Mouse (Mus musculus): ENCODE measurements around the gene Lbhd1. TPM values are rescaled to one million over a fixed set of nuclear protein-coding genes. Genes with fewer than 3 reads are reported as not detected.
"Not testable (repeated sequence)": the region's sequence is repeated elsewhere in the genome, so short reads cannot be mapped to it uniquely, and the experiment has no call there.

The Lbhd1 gene
- polyA plus RNA-seq, 1 experiment from 2014 or later = 42.9 TPM

- no peaks in the 10 kb centered on the region for H3K9me3 ChIP-seq (replicated peaks)
- H3K36me3 ChIP-seq (replicated peaks) = peaks cover 48% of the 10 kb centered on the region
- peak within 1 kb of the TSS; percentile 96 for H3K9ac ChIP-seq
- 1% methylated on average over 54 of the region's 54 CpGs for WGBS (ENCODE audit: insufficient replicate concordance)
- H3K4me1 ChIP-seq (replicated peaks) = peaks cover 71% of the 10 kb centered on the region
- H3K27me3 ChIP-seq = no peaks in the 10 kb centered on the region
- H3K27ac ChIP-seq (replicated peaks) = peak within 1 kb of the TSS; percentile 93
- peak; percentile 45 for ATAC-seq (ENCODE audit: insufficient read depth)
- H3K4me3 ChIP-seq (replicated peaks) = peak within 1 kb of the TSS; percentile 95
- peak within 1 kb of the TSS; percentile 78 for H3K4me2 ChIP-seq
These were observed 9.6 kb downstream of the Lbhd1 start, which contains the start of gene Ints5 for GRCm38 (mm10) chr19:8892829-8893766. TSS of gene Ints5 (plus strand) at chr19:8893005.

DNA sequence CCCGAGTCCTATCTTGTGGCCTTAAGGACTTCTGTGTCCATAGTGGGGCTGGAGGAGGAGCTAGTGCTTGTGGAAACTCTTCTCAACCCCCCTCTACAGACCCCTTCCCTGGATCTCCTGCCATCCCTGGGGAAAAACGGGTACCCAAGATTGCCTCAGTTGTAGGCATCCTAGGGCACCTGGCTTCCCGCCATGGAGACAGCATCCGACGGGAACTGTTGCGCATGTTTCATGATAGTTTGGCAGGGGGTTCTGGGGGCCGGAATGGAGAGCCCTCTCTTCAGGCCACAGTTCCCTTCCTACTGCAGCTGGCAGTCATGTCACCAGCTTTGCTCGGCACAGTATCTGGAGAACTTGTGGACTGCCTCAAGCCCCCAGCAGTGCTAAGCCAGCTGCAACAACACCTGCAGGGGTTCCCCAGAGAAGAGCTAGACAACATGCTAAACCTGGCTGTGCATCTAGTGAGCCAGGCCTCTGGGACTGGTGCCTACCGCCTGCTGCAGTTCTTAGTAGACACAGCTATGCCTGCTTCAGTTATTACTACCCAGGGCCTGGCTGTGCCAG lies 11.9 kb downstream of the Lbhd1 start:
- 85% methylated on average over 9 of the region's 9 CpGs for WGBS (ENCODE audit: insufficient replicate concordance)
- Histone ChIP-seq H3K4me2 (peak overlapping the region; percentile 20), H3K27ac (replicated peaks) (0 out of 2 replicates have a peak overlapping the region, but pooled peaks have one; percentile 20), H3K9me3 (replicated peaks) (no peaks in the 10 kb centered on the region), H3K4me1 (replicated peaks) (peaks cover 74% of the 10 kb centered on the region), H3K27me3 (no peaks in the 10 kb centered on the region), H3K9ac (no peak overlapping the region), H3K36me3 (replicated peaks) (peaks cover 40% of the 10 kb centered on the region), H3K4me3 (replicated peaks) (no peak overlapping the region)
- ATAC-seq (ENCODE audit: insufficient read depth) = no peak

- not testable (repeated sequence) for H3K27me3 ChIP-seq; H3K9me3 ChIP-seq (replicated peaks); H3K9ac ChIP-seq; ATAC-seq (ENCODE audit: insufficient read depth); H3K4me3 ChIP-seq (replicated peaks)
- H3K36me3 ChIP-seq (replicated peaks) = peaks cover 36% of the 10 kb centered on the region
- WGBS (ENCODE audit: insufficient replicate concordance) = 71% methylated on average over 5 of the region's 5 CpGs
- peak overlapping the region; percentile 90 for H3K27ac ChIP-seq (replicated peaks)
- peak overlapping the region; percentile 20; the same call in 1 of the 2 replicates for H3K4me2 ChIP-seq
- H3K4me1 ChIP-seq (replicated peaks) = peaks cover 76% of the 10 kb centered on the region
These were observed 12.7 kb downstream of the Lbhd1 start for GRCm38 (mm10) chr19:8896231-8896630.

DNA sequence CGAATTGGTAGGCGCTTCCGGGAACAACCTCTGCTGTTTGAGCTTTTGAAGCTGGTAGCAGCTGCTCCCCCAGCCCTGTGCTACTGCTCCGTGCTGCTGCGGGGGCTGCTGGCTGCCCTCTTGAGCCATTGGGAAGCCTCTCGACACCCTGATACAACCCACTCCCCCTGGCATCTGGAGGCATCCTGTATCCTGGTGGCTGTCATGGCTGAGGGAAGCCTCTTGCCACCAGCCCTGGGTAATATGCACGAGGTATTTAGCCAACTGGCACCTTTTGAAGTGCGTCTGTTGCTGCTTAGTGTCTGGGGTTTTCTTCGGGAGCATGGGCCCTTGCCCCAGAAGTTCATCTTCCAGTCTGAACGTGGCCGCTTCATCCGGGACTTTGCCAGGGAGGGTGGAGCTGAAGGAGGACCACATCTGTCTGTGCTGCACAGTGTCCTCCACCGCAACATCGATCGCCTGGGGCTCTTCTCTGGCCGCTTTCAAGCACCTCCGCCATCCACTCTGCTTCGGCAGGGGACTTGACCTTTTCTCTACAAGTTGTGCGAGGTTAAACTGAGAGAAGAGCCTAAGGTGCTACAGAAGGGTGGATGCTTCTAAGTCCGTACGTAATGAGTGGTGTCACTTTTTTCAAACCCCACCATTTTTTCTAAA lies 13.8 kb downstream of the Lbhd1 start:
- Histone ChIP-seq H3K36me3 (replicated peaks) (peaks cover 43% of the 10 kb centered on the region), H3K4me1 (replicated peaks) (peaks cover 70% of the 10 kb centered on the region)
- WGBS (ENCODE audit: insufficient replicate concordance) = 40% methylated on average over 21 of the region's 21 CpGs

DNA sequence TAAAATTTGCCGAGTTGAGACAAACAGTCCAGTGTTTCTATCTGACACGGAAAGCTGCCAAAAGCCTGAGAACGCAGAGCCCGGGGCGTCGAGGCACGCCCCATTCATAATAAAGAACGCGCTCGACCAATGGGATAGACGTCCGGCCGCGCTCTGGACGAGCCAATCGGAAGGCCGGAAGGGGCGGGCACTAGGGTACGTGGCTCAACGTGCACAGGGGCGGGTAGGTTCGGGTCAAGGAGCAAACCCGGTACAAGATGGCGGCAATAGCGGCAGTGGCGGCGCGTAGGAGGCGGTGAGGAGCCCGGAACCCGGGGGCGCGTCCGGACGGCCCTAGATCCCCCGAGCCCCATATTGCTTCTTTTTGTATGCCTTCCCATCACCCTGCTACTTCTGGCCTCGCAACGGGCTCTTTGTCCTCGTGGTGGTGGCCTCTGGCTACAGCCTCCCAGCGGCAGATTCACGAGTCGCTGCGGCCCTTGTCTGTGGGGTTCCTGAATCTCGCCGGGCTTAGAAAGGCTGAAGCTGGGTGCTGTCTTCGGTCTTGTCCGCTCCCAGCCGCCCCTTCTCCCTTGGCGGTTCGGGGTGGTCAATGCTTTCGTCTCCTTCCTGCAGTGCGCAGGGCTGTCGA lies 14.4 kb downstream of the Lbhd1 start, which contains the start of gene Ganab:
TSS of gene Ganab (plus strand) at position 207 of the 631 bp plus-strand sequence.
- Histone ChIP-seq H3K27me3 (no peaks in the 10 kb centered on the region), H3K4me2 (peak within 1 kb of the TSS; percentile 81), H3K27ac (replicated peaks) (peak within 1 kb of the TSS; percentile 90), H3K4me1 (replicated peaks) (peaks cover 66% of the 10 kb centered on the region), H3K4me3 (replicated peaks) (peak within 1 kb of the TSS; percentile 86), H3K9me3 (replicated peaks) (no peaks in the 10 kb centered on the region), H3K9ac (peak within 1 kb of the TSS; percentile 91), H3K36me3 (replicated peaks) (peaks cover 47% of the 10 kb centered on the region)
- WGBS (ENCODE audit: insufficient replicate concordance) = under 1% methylated on average over 53 of the region's 53 CpGs
- ATAC-seq (ENCODE audit: insufficient read depth) = peak; percentile 98

More for the DNA sequence above, 13.8 kb downstream of the Lbhd1 start:
- Histone ChIP-seq H3K4me3 (replicated peaks) (peak overlapping the region; percentile 86), H3K9ac (peak overlapping the region; percentile 91), H3K27ac (replicated peaks) (peak overlapping the region; percentile 90), H3K4me2 (peak overlapping the region; percentile 81)
- H3K9me3 ChIP-seq (replicated peaks); H3K27me3 ChIP-seq: not testable (repeated sequence)
- peak; percentile 33 for ATAC-seq (ENCODE audit: insufficient read depth)

DNA sequence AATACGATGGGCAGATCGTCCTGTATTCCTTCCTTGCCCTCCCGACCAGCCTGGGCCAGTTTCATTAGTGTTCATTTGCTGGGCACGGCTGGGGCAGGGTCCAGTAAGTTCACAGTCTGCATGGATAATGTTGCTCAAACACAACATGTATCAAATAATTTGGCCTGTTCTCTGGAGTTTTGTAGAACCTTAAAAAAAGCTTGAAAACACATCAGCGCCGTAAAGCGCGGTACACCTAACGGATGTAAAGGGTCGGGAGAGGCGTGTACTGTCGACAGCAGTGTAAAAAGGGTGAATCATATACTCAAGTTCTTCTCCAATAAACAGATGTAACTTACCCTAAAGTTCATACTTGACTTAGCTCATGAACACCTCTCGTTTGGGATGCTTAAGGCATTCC lies 15.0 kb downstream of the Lbhd1 start:
- 3% methylated on average over 13 of the region's 13 CpGs for WGBS (ENCODE audit: insufficient replicate concordance)
- peaks cover 61% of the 10 kb centered on the region for H3K4me1 ChIP-seq (replicated peaks)
- H3K4me3 ChIP-seq (replicated peaks) = peak overlapping the region; percentile 86
- H3K27ac ChIP-seq (replicated peaks) = peak overlapping the region; percentile 90
- peaks cover 53% of the 10 kb centered on the region for H3K36me3 ChIP-seq (replicated peaks)
- H3K9me3 ChIP-seq (replicated peaks) = no peaks in the 10 kb centered on the region
- H3K27me3 ChIP-seq = no peaks in the 10 kb centered on the region
- H3K9ac ChIP-seq = peak overlapping the region; percentile 91
- peak overlapping the region; percentile 81 for H3K4me2 ChIP-seq
- no peak for ATAC-seq (ENCODE audit: insufficient read depth)

DNA sequence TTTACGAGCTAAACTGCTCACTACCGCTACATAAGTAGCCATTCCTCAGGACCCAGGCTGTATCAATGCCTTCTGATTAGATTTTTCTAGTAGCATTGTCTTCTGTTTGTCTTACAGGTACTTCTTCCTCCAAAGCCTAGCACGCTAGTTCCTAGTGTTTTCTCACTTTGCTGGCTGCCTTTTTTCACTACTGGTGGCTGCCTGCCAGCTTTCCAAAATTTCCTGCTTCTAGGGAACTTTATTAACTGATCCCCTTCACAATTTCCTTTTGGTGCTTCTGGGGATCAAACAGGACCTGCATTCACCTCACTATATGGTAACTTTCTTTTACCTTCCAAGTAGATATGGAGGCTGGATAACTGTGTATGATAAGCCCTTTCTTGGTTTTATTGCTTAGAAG lies 15.5 kb downstream of the Lbhd1 start:
- peak overlapping the region; percentile 86 for H3K4me3 ChIP-seq (replicated peaks)
- H3K4me1 ChIP-seq (replicated peaks) = peaks cover 56% of the 10 kb centered on the region
- ATAC-seq (ENCODE audit: insufficient read depth) = no peak
- H3K9me3 ChIP-seq (replicated peaks) = no peaks in the 10 kb centered on the region
- 33% methylated on average over 3 of the region's 3 CpGs for WGBS (ENCODE audit: insufficient replicate concordance)
- H3K4me2 ChIP-seq = peak overlapping the region; percentile 81
- H3K9ac ChIP-seq = peak overlapping the region; percentile 91
- peaks cover 58% of the 10 kb centered on the region for H3K36me3 ChIP-seq (replicated peaks)
- peak overlapping the region; percentile 31; the same call in 1 of the 2 replicates for H3K27ac ChIP-seq (replicated peaks)
- no peaks in the 10 kb centered on the region for H3K27me3 ChIP-seq

GRCm38 (mm10) chr19:8903412-8903811 lies 19.9 kb downstream of the Lbhd1 start:
- Histone ChIP-seq H3K4me2 (no peak overlapping the region), H3K4me1 (replicated peaks) (peaks cover 29% of the 10 kb centered on the region), H3K36me3 (replicated peaks) (peaks cover 69% of the 10 kb centered on the region), H3K9ac (no peak overlapping the region), H3K9me3 (replicated peaks) (no peaks in the 10 kb centered on the region), H3K4me3 (replicated peaks) (no peak overlapping the region), H3K27ac (replicated peaks) (no peak overlapping the region), H3K27me3 (no peaks in the 10 kb centered on the region)
- 84% methylated on average over 5 of the region's 5 CpGs for WGBS (ENCODE audit: insufficient replicate concordance)
- ATAC-seq (ENCODE audit: insufficient read depth) = no peak

DNA sequence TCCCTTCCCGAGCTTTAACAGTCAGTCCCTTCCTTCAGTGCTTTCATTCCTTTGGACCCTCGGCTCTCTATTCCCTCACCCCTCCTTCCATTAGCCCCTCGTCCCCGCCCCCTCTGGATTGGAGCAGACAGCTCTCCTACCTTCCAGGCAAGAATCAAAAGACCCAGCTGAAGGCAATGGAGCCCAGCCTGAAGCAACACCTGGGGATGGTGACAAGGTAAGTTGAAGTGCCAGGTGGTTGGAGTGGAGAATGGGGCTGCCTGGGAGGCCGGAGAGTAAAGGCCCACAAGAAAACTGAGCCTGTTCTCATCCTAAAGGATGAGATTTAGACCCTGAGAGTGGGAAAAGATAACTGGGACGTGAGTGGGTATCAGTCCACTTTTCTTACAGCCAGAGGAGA lies 25.0 kb downstream of the Lbhd1 start:
- H3K4me1 ChIP-seq (replicated peaks) = no peaks in the 10 kb centered on the region
- H3K27me3 ChIP-seq = no peaks in the 10 kb centered on the region
- no peak overlapping the region for H3K27ac ChIP-seq (replicated peaks)
- H3K4me3 ChIP-seq (replicated peaks) = no peak overlapping the region
- no peak overlapping the region for H3K4me2 ChIP-seq
- no peak for ATAC-seq (ENCODE audit: insufficient read depth)
- H3K9me3 ChIP-seq (replicated peaks) = no peaks in the 10 kb centered on the region
- no peak overlapping the region for H3K9ac ChIP-seq
- peaks cover 96% of the 10 kb centered on the region for H3K36me3 ChIP-seq (replicated peaks)
- 82% methylated on average over 6 of the region's 6 CpGs for WGBS (ENCODE audit: insufficient replicate concordance)

DNA sequence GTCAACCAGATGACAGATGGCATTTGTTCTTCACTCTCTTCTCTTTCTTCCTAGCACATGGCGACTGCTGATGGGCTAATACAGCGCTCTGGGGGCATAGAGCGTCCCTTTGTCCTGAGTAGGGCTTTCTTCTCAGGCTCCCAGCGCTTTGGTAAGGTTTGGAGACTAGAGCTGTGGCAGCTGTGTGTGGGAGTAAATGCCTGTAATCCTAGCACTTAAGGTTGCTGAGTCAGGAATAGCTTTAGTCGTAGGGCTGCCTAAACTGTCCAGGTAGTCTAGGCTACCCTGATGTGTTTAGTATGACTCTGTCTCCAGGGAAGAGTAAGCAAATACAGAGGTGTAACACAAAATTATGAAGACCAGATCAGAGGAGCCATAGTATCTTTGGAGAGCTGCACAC lies 28.3 kb downstream of the Lbhd1 start:
- ATAC-seq (ENCODE audit: insufficient read depth) = no peak
- Histone ChIP-seq H3K4me3 (replicated peaks) (no peak overlapping the region), H3K4me2 (no peak overlapping the region), H3K9me3 (replicated peaks) (no peaks in the 10 kb centered on the region), H3K9ac (no peak overlapping the region), H3K36me3 (replicated peaks) (peaks cover 99% of the 10 kb centered on the region), H3K4me1 (replicated peaks) (0 out of 2 replicates have a peak, but pooled peaks cover 3% of the 10 kb centered on the region), H3K27ac (replicated peaks) (no peak overlapping the region), H3K27me3 (no peaks in the 10 kb centered on the region)
- 86% methylated on average over 5 of the region's 5 CpGs for WGBS (ENCODE audit: insufficient replicate concordance)

All from liver, embryonic 15.5 days (tissue).